Mouse (Mus musculus): ENCODE data around the gene Gm44805.
"Not testable (repeated sequence)": the region's sequence is repeated elsewhere in the genome, so short reads cannot be mapped to it uniquely, and the experiment has no call there.

Gene Gm44805

GRCm38 (mm10) chr7:19699827-19700148, 18.6 kb upstream of the Gm44805 start:
- in situ Hi-C loops (cut with MseI, MboI): loop anchor here in 1 of 2 experiments (5.0 kb wide), 1 partner anchor 32 kb away; the partner anchor contains the start of gene Clptm1

- in situ Hi-C loops (cut with MseI, MboI): no loop called here
Observed at GRCm38 (mm10) chr7:19698907-19699826, 17.9 kb upstream of the Gm44805 start, which contains the start of gene Apoe. TSS of gene Apoe (minus strand) at chr7:19699188.

GRCm38 (mm10) chr7:19697949-19698906, 17.0 kb upstream of the Gm44805 start:
- in situ Hi-C loops (cut with MseI, MboI): no loop called here

- in situ Hi-C loops (cut with MseI, MboI): no loop called here
Observed at GRCm38 (mm10) chr7:19696336-19696873, 15.2 kb upstream of the Gm44805 start.

- in situ Hi-C loops (cut with MseI, MboI): no loop called here
Observed at GRCm38 (mm10) chr7:19695881-19696280, 14.7 kb upstream of the Gm44805 start.

GRCm38 (mm10) chr7:19695213-19695594, 14.0 kb upstream of the Gm44805 start:
- in situ Hi-C loops (cut with MseI, MboI): no loop called here

GRCm38 (mm10) chr7:19694336-19695212, 13.4 kb upstream of the Gm44805 start:
- in situ Hi-C loops (cut with MseI, MboI): no loop called here

- in situ Hi-C loops (cut with MseI, MboI): no loop called here
Observed at GRCm38 (mm10) chr7:19693421-19693820, 12.2 kb upstream of the Gm44805 start.

GRCm38 (mm10) chr7:19691873-19692865, 10.9 kb upstream of the Gm44805 start, which contains the start of gene Apoc1:
TSS of gene Apoc1 (minus strand) at chr7:19692660.
- in situ Hi-C loops (cut with MseI, MboI): no loop called here

- in situ Hi-C loops (cut with MseI, MboI): no loop called here
Observed at GRCm38 (mm10) chr7:19691434-19691833, 10.2 kb upstream of the Gm44805 start.

GRCm38 (mm10) chr7:19690845-19691244, 9.6 kb upstream of the Gm44805 start:
- in situ Hi-C loops (cut with MseI, MboI): no loop called here

GRCm38 (mm10) chr7:19688611-19689010, 7.4 kb upstream of the Gm44805 start:
- in situ Hi-C loops (cut with MseI, MboI): no loop called here

GRCm38 (mm10) chr7:19688101-19688500, 6.9 kb upstream of the Gm44805 start:
- in situ Hi-C loops (cut with MseI, MboI): no loop called here

GRCm38 (mm10) chr7:19686927-19687583, 5.8 kb upstream of the Gm44805 start:
- in situ Hi-C loops (cut with MseI, MboI): not testable (repeated sequence)

- in situ Hi-C loops (cut with MseI, MboI): no loop called here
Observed at GRCm38 (mm10) chr7:19686521-19686920, 5.3 kb upstream of the Gm44805 start.

- in situ Hi-C loops (cut with MseI, MboI): no loop called here
Observed at GRCm38 (mm10) chr7:19685374-19685773, 4.2 kb upstream of the Gm44805 start.

- in situ Hi-C loops (cut with MseI, MboI): no loop called here
Observed at GRCm38 (mm10) chr7:19683771-19684201, 2.6 kb upstream of the Gm44805 start.

- in situ Hi-C loops (cut with MseI, MboI): no loop called here
Observed at GRCm38 (mm10) chr7:19682979-19683378, 1.8 kb upstream of the Gm44805 start.

GRCm38 (mm10) chr7:19680702-19681101, 521 bp downstream of the Gm44805 start:
- in situ Hi-C loops (cut with MseI, MboI): no loop called here
